Comparison of ENCODE assay signal across 26 mouse cellular contexts in the genomic region with DNA sequence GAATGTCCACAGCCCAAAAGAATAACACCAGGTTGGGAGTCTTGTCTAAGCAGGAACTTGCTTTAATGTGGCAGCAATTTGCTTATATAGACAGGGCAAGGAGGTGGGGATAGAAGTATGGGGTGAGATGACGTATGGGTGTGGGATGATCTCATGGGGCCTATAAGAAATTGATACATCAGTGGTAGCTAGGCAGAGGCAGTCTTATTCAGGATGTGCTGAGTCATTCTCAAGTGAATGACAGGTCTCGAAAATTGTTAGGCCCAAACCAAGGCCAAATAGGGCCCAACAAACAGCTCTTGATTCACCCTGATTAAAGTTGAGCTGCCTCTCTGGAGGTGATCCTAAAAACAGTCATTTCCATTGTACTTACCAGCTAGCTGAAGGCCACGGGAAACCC.
DNase-seq lines count a peak whose midpoint lies in the region; ATAC-seq and TF ChIP-seq lines count a peak whose summit lies in the region.
"Had no signal": no experiment of that assay in that cellular context is flagged by ENCODE, and none has a peak within 500 bp of the region (broad histone marks: within the 10 kb centered on the region; RNA-seq: fewer than 3 reads in every experiment).

No protein-coding gene starts in this region.

- no peaks in the 10 kb centered on the region for H3K9me3 ChIP-seq in ES-E14 (ENCODE audit: control insufficient read depth, insufficient read depth, low read depth, low read length)
- H3K9me3 ChIP-seq: embryonic facial prominence, embryonic 12.5 days; embryonic facial prominence, embryonic 15.5 days; heart, embryonic 12.5 days; heart, embryonic 15.5 days had no signal

- ATAC-seq in activated CD4-positive, CD25-positive, alpha-beta regulatory T cell, adult 4 months, result no peak
- ATAC-seq: forebrain, embryonic 14.5 days; forebrain, postnatal 0 days; hindbrain, postnatal 0 days; intestine, postnatal 0 days had no signal

- H3K4me3 ChIP-seq in ES-E14 (ENCODE audit: insufficient read depth in 1 of 2, low read depth in 1 of 2, low read length in 2 of 2, poor library complexity in 1 of 2, severe bottlenecking in 1 of 2), result no peak overlapping the region
- H3K4me3 ChIP-seq: embryonic facial prominence, embryonic 12.5 days; embryonic facial prominence, embryonic 15.5 days; gastrocnemius, adult 2 months; heart, embryonic 12.5 days; heart, embryonic 15.5 days had no signal

- intact Hi-C loops in left cerebral cortex, postnatal 10 days (cut with DNase I), result no loop called here

- DNase-seq in adrenal gland, adult 2 months, result peak; percentile 6
- no peak for DNase-seq in adrenal gland, adult 8-10 months
- DNase-seq in ES-E14 (ENCODE audit: low read depth, low spot score) (no peak), NIH3T3 (ENCODE audit: low read depth) (peak; percentile 31)
- DNase-seq in heart, adult 8-10 months (ENCODE audit: low spot score), result no peak
- DNase-seq in left cerebral cortex, postnatal 10 days (ENCODE audit: extremely low spot score in 1 of 2, low spot score in 2 of 2), result no peak
- DNase-seq: adrenal gland, postnatal 14 days; cerebellum, adult 11 months; cerebellum, adult 2 months; cerebellum, adult 9-11 months; cerebellum, postnatal 25 days; forebrain, postnatal 0 days; gastrocnemius, adult 2 months; gastrocnemius, postnatal 14 days; heart, adult 11 months; heart, postnatal 10 days; heart, postnatal 4 days had no signal

- in situ Hi-C loops in ES-E14 (cut with MboI; ENCODE audit: low sequenced_read_pairs in 2 of 2, unreplicated experiment in 2 of 2), result no loop called here

- no peak overlapping the region for H3K9ac ChIP-seq in ES-E14 (ENCODE audit: insufficient read depth, low read depth, low read length, poor library complexity, severe bottlenecking)
- H3K9ac ChIP-seq: embryonic facial prominence, embryonic 12.5 days; embryonic facial prominence, embryonic 15.5 days; forebrain, postnatal 0 days; heart, embryonic 12.5 days; heart, embryonic 15.5 days; hindbrain, embryonic 14.5 days had no signal

- H3K27ac ChIP-seq in ES-E14 (ENCODE audit: insufficient read depth, low read depth, low read length, poor library complexity, severe bottlenecking), result no peak overlapping the region
- H3K27ac ChIP-seq: embryonic facial prominence, embryonic 12.5 days; embryonic facial prominence, embryonic 15.5 days; gastrocnemius, adult 2 months; heart, embryonic 15.5 days; hindbrain, embryonic 14.5 days; hindbrain, postnatal 0 days had no signal

- no peaks in the 10 kb centered on the region for H3K4me1 ChIP-seq in ES-E14 (ENCODE audit: control insufficient read depth in 2 of 2, insufficient read depth in 2 of 2, low read length in 2 of 2, poor library complexity in 1 of 2)
- H3K4me1 ChIP-seq: embryonic facial prominence, embryonic 12.5 days; embryonic facial prominence, embryonic 15.5 days; heart, embryonic 12.5 days; heart, embryonic 15.5 days had no signal

- H3K36me3 ChIP-seq in ES-E14 (ENCODE audit: control insufficient read depth, insufficient read depth, low read length, poor library complexity, severe bottlenecking), result no peaks in the 10 kb centered on the region
- H3K36me3 ChIP-seq: embryonic facial prominence, embryonic 12.5 days; embryonic facial prominence, embryonic 15.5 days; heart, embryonic 12.5 days; heart, embryonic 15.5 days had no signal

TF ChIP-seq in ES-E14, 5 proteins besides CTCF, POLR2A, EP300 and RAD21:
- TF ChIP-seq MAFK (IDR thresholded peaks at IDR 0.05; ENCODE audit: insufficient read depth, low read depth, low read length) (0 out of 2 replicates have a peak, but pooled peaks have one; percentile 14), CHD2 (IDR thresholded peaks at IDR 0.05; ENCODE audit: low read depth, low read length) (no peak)
TF ChIP-seq in ES-E14: peak in this region for 1.

Comparison
In these comparisons a context has a peak if more than half of its experiments do, and no peak if none do; other contexts are left out.
1. DNase-seq: peak in adrenal gland, adult 2 months (single experiment) and NIH3T3 (single experiment); none in adrenal gland, adult 8-10 months (single experiment), ES-E14 (single experiment), heart, adult 8-10 months (single experiment) and left cerebral cortex, postnatal 10 days (0 of 2).